Mouse (Mus musculus) MEL (cell line): ENCODE measurements around the gene 1700123O20Rik. TPM values are rescaled to one million over a fixed set of nuclear protein-coding genes. Genes with fewer than 3 reads are reported as not detected.

Experiments used
- DNase-seq: peaks from one replicate; pipeline ENCODE4 v3.0.0; 2011; ENCODE audit warnings: low read depth, low spot score
- H3K27ac ChIP-seq: 2 replicates; pipeline ENCODE4 v1.5.1; 2012; ENCODE audit warnings: low read depth, mild to moderate bottlenecking, control low read depth, low read length, moderate library complexity; ENCODE audit not compliant: control insufficient read depth
- H3K27me3 ChIP-seq, 2 experiments: fragments of 150-350 bp in 1 of 2; sonication (generic) in 1 of 2; 2 replicates each; pipeline ENCODE4 v1.6.1; 2012; ENCODE audit warnings: low read length in 2 of 2, mild to moderate bottlenecking in 2 of 2, improper control_type of control experiment in 1 of 2, moderate library complexity in 1 of 2; ENCODE audit not compliant: insufficient read depth in 2 of 2, control insufficient read depth in 1 of 2
- H3K36me3 ChIP-seq, 2 experiments: 2 replicates each; pipeline ENCODE4 v1.6.1; 2012 to 2014; ENCODE audit warnings: low read length in 2 of 2, improper control_type of control experiment in 1 of 2, inconsistent platforms in 1 of 2, mild to moderate bottlenecking in 1 of 2; ENCODE audit not compliant: insufficient read depth in 2 of 2, control insufficient read depth in 1 of 2
- H3K4me1 ChIP-seq, 2 experiments: fragments of 150-350 bp in 1 of 2; sonication (generic) in 1 of 2; 2 replicates each; pipeline ENCODE4 v1.6.1; 2012; ENCODE audit warnings: low read length in 2 of 2, improper control_type of control experiment in 1 of 2, mild to moderate bottlenecking in 1 of 2; ENCODE audit not compliant: insufficient read depth in 2 of 2, control insufficient read depth in 1 of 2
- H3K4me3 ChIP-seq, 2 experiments: fragments of 150-350 bp in 1 of 2; sonication (generic) in 1 of 2; 2 replicates each; pipeline ENCODE4 v1.5.1; 2012; ENCODE audit warnings: low read depth in 2 of 2, low read length in 2 of 2, mild to moderate bottlenecking in 2 of 2, moderate library complexity in 2 of 2, control low read depth in 1 of 2, improper control_type of control experiment in 1 of 2; ENCODE audit not compliant: control insufficient read depth in 1 of 2, insufficient read depth in 1 of 2
- H3K79me2 ChIP-seq: 2 replicates; pipeline ENCODE4 v1.6.1; 2012; ENCODE audit warnings: mild to moderate bottlenecking, low read length, moderate library complexity; ENCODE audit not compliant: control insufficient read depth, poor library complexity, insufficient read depth
- H3K9ac ChIP-seq: 2 replicates; pipeline ENCODE4 v1.6.1; 2012; ENCODE audit warnings: low read depth, mild to moderate bottlenecking, control low read depth, low read length, moderate library complexity; ENCODE audit not compliant: control insufficient read depth, poor library complexity, severe bottlenecking
- H3K9me3 ChIP-seq: fragments of 150-350 bp; sonication (generic); replicated peaks from 2 replicates; pipeline ENCODE4 v1.6.1; 2012; ENCODE audit warnings: mild to moderate bottlenecking, low read length, improper control_type of control experiment, moderate library complexity; ENCODE audit not compliant: insufficient read depth
- BHLHE40 ChIP-seq: IDR thresholded peaks from 2 replicates; pipeline ENCODE4 v1.6.1; 2012; ENCODE audit warnings: low read depth, mild to moderate bottlenecking, inconsistent platforms, low read length, improper control_type of control experiment, borderline replicate concordance
- CHD1 ChIP-seq: IDR thresholded peaks from 2 replicates; pipeline ENCODE4 v1.6.1; 2012; ENCODE audit warnings: low read depth, mild to moderate bottlenecking, inconsistent platforms, low read length, improper control_type of control experiment
- CHD2 ChIP-seq: IDR thresholded peaks from 2 replicates; pipeline ENCODE4 v1.6.1; 2011; ENCODE audit warnings: low read length, improper control_type of control experiment
- CTCF ChIP-seq, 3 experiments: IDR thresholded peaks in 2 of 3; conservative IDR thresholded peaks in 1 of 3; 2 replicates each; pipeline ENCODE4 v1.5.1; 2011 to 2012; ENCODE audit warnings: low read length in 3 of 3, low read depth in 2 of 3, mild to moderate bottlenecking in 2 of 3, improper control_type of control experiment in 1 of 3, inconsistent platforms in 1 of 3, mixed read lengths in 1 of 3, moderate library complexity in 1 of 3; ENCODE audit not compliant: control insufficient read depth in 1 of 3, insufficient read depth in 1 of 3, poor library complexity in 1 of 3, severe bottlenecking in 1 of 3
- E2F4 ChIP-seq: IDR thresholded peaks from 2 replicates; pipeline ENCODE4 v1.6.1; 2011; ENCODE audit warnings: low read depth, low read length, improper control_type of control experiment, borderline replicate concordance
- ELF1 ChIP-seq: IDR thresholded peaks from 2 replicates; pipeline ENCODE4 v1.6.1; 2014; ENCODE audit warnings: low read depth, mild to moderate bottlenecking, inconsistent platforms, low read length, improper control_type of control experiment, moderate library complexity
- EP300 ChIP-seq, 2 experiments: IDR thresholded peaks; 2 replicates each; pipeline ENCODE4 v1.6.1; 2011; ENCODE audit warnings: improper control_type of control experiment in 2 of 2, low read length in 2 of 2, low read depth in 1 of 2, mild to moderate bottlenecking in 1 of 2
- ETS1 ChIP-seq: IDR thresholded peaks from 2 replicates; pipeline ENCODE4 v1.6.1; 2012; ENCODE audit warnings: low read depth, mild to moderate bottlenecking, inconsistent platforms, low read length, improper control_type of control experiment, moderate library complexity
- GATA1 ChIP-seq: IDR thresholded peaks from 2 replicates; pipeline ENCODE4 v1.6.1; 2011; ENCODE audit warnings: low read depth, low read length, improper control_type of control experiment
- HCFC1 ChIP-seq: IDR thresholded peaks from 2 replicates; pipeline ENCODE4 v1.6.1; 2012; ENCODE audit warnings: low read depth, mild to moderate bottlenecking, inconsistent platforms, low read length, improper control_type of control experiment, moderate library complexity
- JUND ChIP-seq: IDR thresholded peaks from 2 replicates; pipeline ENCODE4 v1.6.1; 2011; ENCODE audit warnings: low read depth, mild to moderate bottlenecking, improper control_type of control experiment, low read length
- KAT2A ChIP-seq: conservative IDR thresholded peaks from 2 replicates; pipeline ENCODE4 v1.6.1; 2012; ENCODE audit warnings: low read depth, low read length, improper control_type of control experiment, inconsistent platforms
- MAFK ChIP-seq: IDR thresholded peaks from 2 replicates; pipeline ENCODE4 v1.6.1; 2011; ENCODE audit warnings: low read depth, mild to moderate bottlenecking, low read length, improper control_type of control experiment, borderline replicate concordance
- MAX ChIP-seq: IDR thresholded peaks from 2 replicates; pipeline ENCODE4 v1.6.1; 2011; ENCODE audit warnings: low read length, improper control_type of control experiment
- MAZ ChIP-seq: IDR thresholded peaks from 2 replicates; pipeline ENCODE4 v1.6.1; 2012; ENCODE audit warnings: low read depth, mild to moderate bottlenecking, inconsistent platforms, low read length, improper control_type of control experiment
- MEF2A ChIP-seq: IDR thresholded peaks from 2 replicates; pipeline ENCODE4 v1.6.1; 2014; ENCODE audit warnings: low read depth, mild to moderate bottlenecking, inconsistent platforms, low read length, improper control_type of control experiment; ENCODE audit not compliant: poor library complexity, insufficient replicate concordance, severe bottlenecking; ENCODE audit errors: extremely low read depth
- MXI1 ChIP-seq: IDR thresholded peaks from 2 replicates; pipeline ENCODE4 v1.6.1; 2011; ENCODE audit warnings: mild to moderate bottlenecking, low read depth, low read length, improper control_type of control experiment
- MYB ChIP-seq: IDR thresholded peaks from 2 replicates; pipeline ENCODE4 v1.6.1; 2011; ENCODE audit warnings: mild to moderate bottlenecking, low read depth, low read length, improper control_type of control experiment
- MYC ChIP-seq: IDR thresholded peaks from 2 replicates; pipeline ENCODE4 v1.6.1; 2011; ENCODE audit warnings: low read depth, mild to moderate bottlenecking, low read length, improper control_type of control experiment, moderate library complexity
- NELFE ChIP-seq: IDR thresholded peaks from 2 replicates; pipeline ENCODE4 v1.6.1; 2011; ENCODE audit warnings: low read depth, low read length, improper control_type of control experiment
- NRF1 ChIP-seq: IDR thresholded peaks from 2 replicates; pipeline ENCODE4 v1.6.1; 2014; ENCODE audit warnings: low read depth, mild to moderate bottlenecking, inconsistent platforms, low read length, improper control_type of control experiment, moderate library complexity; ENCODE audit not compliant: poor library complexity, insufficient read depth, severe bottlenecking
- POLR2A ChIP-seq, 2 experiments: IDR thresholded peaks; 2 replicates each; pipeline ENCODE4 v1.6.1; 2011 to 2012; ENCODE audit warnings: low read length in 2 of 2, mild to moderate bottlenecking in 2 of 2, control low read depth in 1 of 2, improper control_type of control experiment in 1 of 2, low read depth in 1 of 2, moderate library complexity in 1 of 2; ENCODE audit not compliant: control insufficient read depth in 1 of 2, insufficient read depth in 1 of 2, poor library complexity in 1 of 2
- POLR2AphosphoS2 ChIP-seq: IDR thresholded peaks from 2 replicates; pipeline ENCODE4 v1.6.1; 2011; ENCODE audit warnings: low read length, improper control_type of control experiment
- POLR2AphosphoS5 ChIP-seq: IDR thresholded peaks from 2 replicates; pipeline ENCODE4 v1.6.1; 2012; ENCODE audit warnings: low read depth, borderline replicate concordance, mild to moderate bottlenecking, inconsistent platforms, low read length, moderate library complexity, mixed read lengths
- RAD21 ChIP-seq: IDR thresholded peaks from 2 replicates; pipeline ENCODE4 v1.6.1; 2011; ENCODE audit warnings: mild to moderate bottlenecking, low read depth, low read length, improper control_type of control experiment
- RCOR1 ChIP-seq: IDR thresholded peaks from 2 replicates; pipeline ENCODE4 v1.6.1; 2012; ENCODE audit warnings: low read depth, mild to moderate bottlenecking, inconsistent platforms, low read length, improper control_type of control experiment
- SIN3A ChIP-seq: IDR thresholded peaks from 2 replicates; pipeline ENCODE4 v1.6.1; 2012; ENCODE audit warnings: low read length, improper control_type of control experiment, inconsistent platforms
- SMC3 ChIP-seq: IDR thresholded peaks from 2 replicates; pipeline ENCODE4 v1.6.1; 2011; ENCODE audit warnings: low read depth, low read length, improper control_type of control experiment
- TAL1 ChIP-seq: IDR thresholded peaks from 2 replicates; pipeline ENCODE4 v1.6.1; 2012; ENCODE audit warnings: mild to moderate bottlenecking, inconsistent platforms, low read length, moderate library complexity, mixed read lengths
- TBP ChIP-seq: IDR thresholded peaks from 2 replicates; pipeline ENCODE4 v1.8.0; 2011; ENCODE audit warnings: low read depth, low read length, improper control_type of control experiment
- UBTF ChIP-seq: IDR thresholded peaks from 2 replicates; pipeline ENCODE4 v1.6.1; 2012; ENCODE audit warnings: low read depth, mild to moderate bottlenecking, inconsistent platforms, low read length, improper control_type of control experiment, moderate library complexity, borderline replicate concordance; ENCODE audit not compliant: insufficient read depth
- USF1 ChIP-seq: IDR thresholded peaks from 2 replicates; pipeline ENCODE4 v1.6.1; 2014; ENCODE audit warnings: low read depth, mild to moderate bottlenecking, inconsistent platforms, low read length, improper control_type of control experiment, moderate library complexity
- USF2 ChIP-seq, 2 experiments: IDR thresholded peaks; 2 replicates each; pipeline ENCODE4 v1.6.1; 2011 to 2012; ENCODE audit warnings: improper control_type of control experiment in 2 of 2, low read length in 2 of 2, borderline replicate concordance in 1 of 2, inconsistent platforms in 1 of 2, low read depth in 1 of 2, mild to moderate bottlenecking in 1 of 2; ENCODE audit not compliant: insufficient read depth in 1 of 2
- ZC3H11A ChIP-seq: IDR thresholded peaks from 2 replicates; pipeline ENCODE4 v1.6.1; 2012; ENCODE audit warnings: low read depth, mild to moderate bottlenecking, inconsistent platforms, low read length, improper control_type of control experiment
- ZKSCAN1 ChIP-seq: IDR thresholded peaks from 2 replicates; pipeline ENCODE4 v1.6.1; 2012; ENCODE audit warnings: low read depth, mild to moderate bottlenecking, inconsistent platforms, low read length, improper control_type of control experiment, moderate library complexity
- ZMIZ1 ChIP-seq: IDR thresholded peaks from 2 replicates; pipeline ENCODE4 v1.6.1; 2012; ENCODE audit warnings: low read depth, mild to moderate bottlenecking, inconsistent platforms, low read length, improper control_type of control experiment, moderate library complexity
- ZNF384 ChIP-seq: IDR thresholded peaks from 2 replicates; pipeline ENCODE4 v1.6.1; 2012; ENCODE audit warnings: low read depth, mild to moderate bottlenecking, inconsistent platforms, low read length, improper control_type of control experiment
- polyA plus RNA-seq, 2 experiments: library from polyadenylated mRNA; stranded (reverse) in 1 of 2; unstranded in 1 of 2; fragments of >175 nt in 1 of 2; fragments of >200 nt in 1 of 2; gene quantifications; 2 replicates each; pipeline versions ENCODE4 v1.2.1 to v1.2.4; 2012; ENCODE audit warnings: low replicate concordance in 2 of 2, low read depth in 1 of 2; ENCODE audit not compliant: insufficient read length in 2 of 2, insufficient read depth in 1 of 2, missing spikeins in 1 of 2
- total RNA-seq: library from RNA; depleted of rRNA; stranded (reverse); fragments of 300-350 nt; gene quantifications from 2 replicates; pipeline ENCODE4 v1.2.3, GENCODE M21; 2012

The 1700123O20Rik gene
- total and polyA plus RNA-seq, 3 experiments: 44.2 to 72.8 TPM; not detected in 1

GRCm38 (mm10) chr14:54653496-54653895 lies 32.5 kb upstream of the 1700123O20Rik start:
- peak; percentile 93 for DNase-seq
- Histone ChIP-seq H3K27ac (peak overlapping the region; percentile 93), H3K4me1 (peaks cover 3 to 24% of the 10 kb centered on the region in 2 experiments), H3K79me2 (peaks cover 24% of the 10 kb centered on the region), H3K9ac (peak overlapping the region; percentile 96), H3K36me3 (peaks cover 9 to 30% of the 10 kb centered on the region in 2 experiments), H3K9me3 (no peaks in the 10 kb centered on the region), H3K4me3 (peak overlapping the region; percentile 96 to 97), H3K27me3 (no peaks in the 10 kb centered on the region)
- TF ChIP-seq ZMIZ1 (peak; percentile 63; the same call in 1 of the 2 replicates), BHLHE40 (no peak), MXI1 (peak; percentile 47; the same call in 1 of the 2 replicates), TAL1 (no peak), USF2 (IDR thresholded peaks at IDR 0.05; ENCODE audit: borderline replicate concordance in 1 of 2, insufficient read depth in 1 of 2, low read depth in 1 of 2, low read length in 2 of 2) (no peak), SIN3A (peak; percentile 60; the same call in 1 of the 2 replicates), MYC (peak; percentile 38; the same call in 1 of the 2 replicates), TBP (peak; percentile 57; the same call in 1 of the 2 replicates), MYB (no peak), MAFK (no peak), ELF1 (0 out of 2 replicates have a peak, but pooled peaks have one; percentile 47), EP300 (IDR thresholded peaks at IDR 0.05; ENCODE audit: low read depth in 1 of 2, low read length in 2 of 2) (no peak), RAD21 (no peak), ZC3H11A (no peak), GATA1 (no peak), POLR2A (IDR thresholded peaks at IDR 0.05; ENCODE audit: control insufficient read depth in 1 of 2, insufficient read depth in 1 of 2, low read depth in 1 of 2, low read length in 2 of 2, poor library complexity in 1 of 2) (peak; percentile 64 to 92; a peak in 3 of 4 replicates), HCFC1 (peak; percentile 78), USF1 (no peak), RCOR1 (no peak), MEF2A (no peak), POLR2AphosphoS5 (0 out of 2 replicates have a peak, but pooled peaks have one; percentile 29), MAZ (peak; percentile 86), NELFE (peak; percentile 83), ETS1 (0 out of 2 replicates have a peak, but pooled peaks have one; percentile 31), SMC3 (no peak), CHD2 (no peak), CTCF (IDR thresholded peaks at IDR 0.05 in 2 of 3, conservative IDR thresholded peaks at IDR 0.05 in 1 of 3; ENCODE audit: control insufficient read depth in 1 of 3, insufficient read depth in 1 of 3, low read depth in 2 of 3, low read length in 3 of 3, poor library complexity in 1 of 3, severe bottlenecking in 1 of 3) (no peak), UBTF (no peak), ZKSCAN1 (no peak), E2F4 (no peak), POLR2AphosphoS2 (peak; percentile 93), NRF1 (no peak; the same call in 1 of the 2 replicates), ZNF384 (no peak), CHD1 (peak; percentile 91; the same call in 1 of the 2 replicates), MAX (peak; percentile 53; the same call in 1 of the 2 replicates), JUND (no peak), KAT2A (peak; percentile 26; the same call in 1 of the 2 replicates)
